Mouse (Mus musculus) E14TG2a.4 (cell line): Measurements from ENCODE around the gene Nrde2.
A peak's percentile ranks its signal among the peaks of the same experiment; 100 is the strongest.

Source experiments
- H3K27me3 ChIP-seq: 2 replicates; pipeline ENCODE4 v1.6.1; 2014; ENCODE audit warnings: low read length, control low read depth; ENCODE audit not compliant: insufficient read depth
- H3K36me3 ChIP-seq: 2 replicates; pipeline ENCODE4 v1.6.1; 2014; ENCODE audit warnings: low read length, control low read depth; ENCODE audit not compliant: insufficient read depth
- H3K4me1 ChIP-seq: replicated peaks from 2 replicates; pipeline ENCODE4 v1.6.1; 2014; ENCODE audit warnings: low read depth, low read length, control low read depth
- H3K4me3 ChIP-seq: replicated peaks from 2 replicates; pipeline ENCODE4 v1.5.1; 2014; ENCODE audit warnings: mild to moderate bottlenecking, low read length
- H3K9me3 ChIP-seq: 2 replicates; pipeline ENCODE4 v1.6.1; 2014; ENCODE audit warnings: low read length, control low read depth
- CTCF ChIP-seq: conservative IDR thresholded peaks from 2 replicates; pipeline ENCODE4 v1.5.1; 2014; ENCODE audit warnings: low read length
- NANOG ChIP-seq: IDR thresholded peaks from 2 replicates; pipeline ENCODE4 v1.6.1; 2014; ENCODE audit warnings: borderline replicate concordance, low read length, mixed read lengths
- POU5F1 ChIP-seq: IDR thresholded peaks from 2 replicates; pipeline ENCODE4 v1.6.1; 2014; ENCODE audit warnings: low read length, borderline replicate concordance

Nrde2 gene

GRCm38 (mm10) chr12:100106275-100106895 is 53.1 kb downstream of the Nrde2 start:
- Histone ChIP-seq H3K4me1 (peaks cover 34% of the 10 kb centered on the region), H3K4me3 (no peak overlapping the region), H3K27me3 (no peaks in the 10 kb centered on the region; the same call in 1 of the 2 replicates), H3K36me3 (peaks cover 3% of the 10 kb centered on the region), H3K9me3 (no peaks in the 10 kb centered on the region)
- peak; percentile 65 for TF ChIP-seq CTCF
- TF ChIP-seq NANOG, result no peak

GRCm38 (mm10) chr12:100104530-100104929 is 54.9 kb downstream of the Nrde2 start:
- H3K4me3 ChIP-seq, result no peak overlapping the region
- peaks cover 9% of the 10 kb centered on the region for H3K9me3 ChIP-seq
- TF ChIP-seq CTCF, result no peak
- TF ChIP-seq NANOG, result no peak
- TF ChIP-seq POU5F1, result no peak
- H3K27me3 ChIP-seq, result no peaks in the 10 kb centered on the region; the same call in 1 of the 2 replicates
- H3K36me3 ChIP-seq, result no peaks in the 10 kb centered on the region
- H3K4me1 ChIP-seq, result peaks cover 25% of the 10 kb centered on the region

- no peak for TF ChIP-seq NANOG
- no peak for TF ChIP-seq CTCF
- TF ChIP-seq POU5F1, result no peak
- peaks cover 12% of the 10 kb centered on the region for H3K9me3 ChIP-seq
- H3K4me1 ChIP-seq, result no peaks in the 10 kb centered on the region; the same call in 1 of the 2 replicates
- H3K27me3 ChIP-seq, result no peaks in the 10 kb centered on the region; the same call in 1 of the 2 replicates
- H3K36me3 ChIP-seq, result no peaks in the 10 kb centered on the region
- H3K4me3 ChIP-seq, result no peak overlapping the region
Measured at GRCm38 (mm10) chr12:100101651-100102050, 57.8 kb downstream of the Nrde2 start.

GRCm38 (mm10) chr12:100100707-100101030 is 58.8 kb downstream of the Nrde2 start:
- Histone ChIP-seq H3K36me3 (no peaks in the 10 kb centered on the region), H3K27me3 (no peaks in the 10 kb centered on the region; the same call in 1 of the 2 replicates), H3K4me3 (no peak overlapping the region), H3K4me1 (no peaks in the 10 kb centered on the region), H3K9me3 (peaks cover 12% of the 10 kb centered on the region)
- TF ChIP-seq CTCF, result no peak

GRCm38 (mm10) chr12:100099971-100100706 is 59.3 kb downstream of the Nrde2 start:
- H3K27me3 ChIP-seq, result no peaks in the 10 kb centered on the region; the same call in 1 of the 2 replicates
- no peaks in the 10 kb centered on the region for H3K4me1 ChIP-seq
- TF ChIP-seq CTCF (no peak), NANOG (no peak), POU5F1 (no peak)
- H3K9me3 ChIP-seq, result peaks cover 12% of the 10 kb centered on the region
- no peaks in the 10 kb centered on the region for H3K36me3 ChIP-seq
- no peak overlapping the region for H3K4me3 ChIP-seq

GRCm38 (mm10) chr12:100093046-100093445 is 66.4 kb downstream of the Nrde2 start:
- TF ChIP-seq NANOG (no peak), CTCF (no peak), POU5F1 (no peak)
- Histone ChIP-seq H3K9me3 (no peaks in the 10 kb centered on the region), H3K27me3 (peaks cover 4% of the 10 kb centered on the region; the same call in 1 of the 2 replicates), H3K4me1 (no peaks in the 10 kb centered on the region), H3K4me3 (no peak overlapping the region), H3K36me3 (no peaks in the 10 kb centered on the region)

GRCm38 (mm10) chr12:100090750-100091149 is 68.7 kb downstream of the Nrde2 start:
- no peak overlapping the region for H3K4me3 ChIP-seq

GRCm38 (mm10) chr12:100089265-100089664 is 70.2 kb downstream of the Nrde2 start:
- Histone ChIP-seq H3K4me3 (no peak overlapping the region), H3K27me3 (peaks cover 4% of the 10 kb centered on the region; the same call in 1 of the 2 replicates), H3K36me3 (no peaks in the 10 kb centered on the region), H3K9me3 (no peaks in the 10 kb centered on the region), H3K4me1 (no peaks in the 10 kb centered on the region)
- TF ChIP-seq NANOG (no peak), POU5F1 (no peak), CTCF (no peak)

More at GRCm38 (mm10) chr12:100090750-100091149, 68.7 kb downstream of the Nrde2 start:
- no peaks in the 10 kb centered on the region for H3K9me3 ChIP-seq
- H3K27me3 ChIP-seq, result peaks cover 4% of the 10 kb centered on the region; the same call in 1 of the 2 replicates
- TF ChIP-seq CTCF (no peak), POU5F1 (no peak), NANOG (no peak)
- no peaks in the 10 kb centered on the region for H3K4me1 ChIP-seq
- no peaks in the 10 kb centered on the region for H3K36me3 ChIP-seq

- TF ChIP-seq CTCF (no peak), NANOG (no peak), POU5F1 (no peak)
- Histone ChIP-seq H3K4me1 (no peaks in the 10 kb centered on the region; the same call in 1 of the 2 replicates), H3K9me3 (no peaks in the 10 kb centered on the region), H3K4me3 (no peak overlapping the region), H3K36me3 (no peaks in the 10 kb centered on the region), H3K27me3 (peaks cover 4% of the 10 kb centered on the region; the same call in 1 of the 2 replicates)
Measured at GRCm38 (mm10) chr12:100088026-100088425, 71.4 kb downstream of the Nrde2 start.
